Mouse (Mus musculus): ENCODE measurements around the gene Map7d3. TPM values are rescaled to one million over a fixed set of nuclear protein-coding genes. Genes with fewer than 3 reads are reported as not detected.

Gene Map7d3
- total and polyA plus RNA-seq, 3 experiments: not detected

DNA sequence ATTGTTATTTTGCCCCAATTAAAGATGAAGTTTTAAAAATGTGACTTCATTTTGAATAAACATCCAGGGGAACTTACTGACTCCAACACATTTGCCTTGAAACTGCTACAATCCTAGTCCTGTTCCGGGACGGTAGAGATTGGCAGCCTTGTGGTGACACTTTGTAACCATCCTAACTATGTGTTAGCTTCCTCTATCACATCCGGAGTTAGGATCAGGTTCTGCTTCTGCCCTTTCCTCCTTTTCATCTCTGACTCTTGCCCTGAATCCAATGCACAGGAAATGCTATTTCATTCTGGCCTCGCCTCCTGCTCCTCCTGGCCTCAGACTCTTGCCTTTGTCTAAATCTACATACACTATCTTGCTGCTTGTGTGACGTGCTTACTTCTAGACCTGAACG lies 5.4 kb upstream of the Map7d3 start:
- no peaks in the 10 kb centered on the region for H3K27me3 ChIP-seq (replicated peaks)
- no peak overlapping the region for H3K4me3 ChIP-seq (replicated peaks in 1 of 3; ENCODE audit: low read depth in 2 of 3, low read length in 2 of 3, poor library complexity in 1 of 3)
- H3K79me2 ChIP-seq (replicated peaks; ENCODE audit: control insufficient read depth, extremely low read depth, insufficient read depth, poor library complexity, severe bottlenecking): no peaks in the 10 kb centered on the region
- in situ Hi-C loops (cut with MboI; ENCODE audit: low pct_ligation_motif_present, low pct_unique_long_range_greater_than_20kb, low sequenced_read_pairs) (no loop called here), dilution Hi-C loops (cut with MboI; ENCODE audit: extremely low pct_ligation_motif_present, extremely low pct_unique_long_range_greater_than_20kb, low sequenced_read_pairs) (no loop called here)
- H3K4me1 ChIP-seq (ENCODE audit: control insufficient read depth in 1 of 2, insufficient read depth in 2 of 2): no peaks in the 10 kb centered on the region
- H3K9me3 ChIP-seq (replicated peaks; ENCODE audit: low read length): no peaks in the 10 kb centered on the region
- H3K9ac ChIP-seq (ENCODE audit: insufficient read depth, low read depth): no peak overlapping the region
- no peak for DNase-seq (ENCODE audit: extremely low read depth)
- TF ChIP-seq BHLHE40 (IDR thresholded peaks at IDR 0.05; ENCODE audit: low read depth, low read length): no peak
- TF ChIP-seq USF2 (conservative IDR thresholded peaks at IDR 0.05; ENCODE audit: low read depth, low read length): no peak
- TF ChIP-seq MAZ (IDR thresholded peaks at IDR 0.05; ENCODE audit: low read depth, low read length): no peak
- no peak for TF ChIP-seq E2F4 (IDR thresholded peaks at IDR 0.05; ENCODE audit: insufficient replicate concordance, low read depth, low read length)
- no peak for TF ChIP-seq ZKSCAN1 (IDR thresholded peaks at IDR 0.05; ENCODE audit: borderline replicate concordance, low read depth, low read length)
- no peak for TF ChIP-seq ELF1 (IDR thresholded peaks at IDR 0.05; ENCODE audit: low read depth, low read length)
- no peak for TF ChIP-seq JUND (conservative IDR thresholded peaks at IDR 0.05; ENCODE audit: low read depth, low read length)
- TF ChIP-seq MAX (IDR thresholded peaks at IDR 0.05; ENCODE audit: low read length): no peak
- no peak for TF ChIP-seq RAD21 (IDR thresholded peaks at IDR 0.05; ENCODE audit: low read depth, low read length)
- TF ChIP-seq CHD1 (IDR thresholded peaks at IDR 0.05; ENCODE audit: low read depth, low read length): no peak
- no peak for TF ChIP-seq ETS1 (conservative IDR thresholded peaks at IDR 0.05; ENCODE audit: low read depth, low read length)
- no peak for TF ChIP-seq NRF1 (IDR thresholded peaks at IDR 0.05; ENCODE audit: low read depth, low read length)
- no peak for TF ChIP-seq EP300 (IDR thresholded peaks at IDR 0.05; ENCODE audit: low read length)
- TF ChIP-seq UBTF (IDR thresholded peaks at IDR 0.05; ENCODE audit: low read depth, low read length): no peak
- no peak for TF ChIP-seq POLR2A (IDR thresholded peaks at IDR 0.05; ENCODE audit: low read depth, low read length)
- no peak for TF ChIP-seq CHD2 (IDR thresholded peaks at IDR 0.05; ENCODE audit: low read length)
- no peak for TF ChIP-seq POLR2AphosphoS2 (IDR thresholded peaks at IDR 0.05; ENCODE audit: low read depth, low read length)
- no peak for TF ChIP-seq KAT2A (IDR thresholded peaks at IDR 0.05; ENCODE audit: insufficient replicate concordance, low read length)
- no peak for TF ChIP-seq NELFE (IDR thresholded peaks at IDR 0.05; ENCODE audit: low read depth, low read length)
- no peak overlapping the region for H3K4me2 ChIP-seq (ENCODE audit: insufficient read depth, low read depth, poor library complexity, severe bottlenecking)
- no peaks in the 10 kb centered on the region for H3K36me3 ChIP-seq (replicated peaks in 1 of 2; ENCODE audit: control insufficient read depth in 1 of 2, insufficient read depth in 1 of 2, low read length in 1 of 2)
- no peak overlapping the region for H3K27ac ChIP-seq (ENCODE audit: insufficient read depth, low read depth)

DNA sequence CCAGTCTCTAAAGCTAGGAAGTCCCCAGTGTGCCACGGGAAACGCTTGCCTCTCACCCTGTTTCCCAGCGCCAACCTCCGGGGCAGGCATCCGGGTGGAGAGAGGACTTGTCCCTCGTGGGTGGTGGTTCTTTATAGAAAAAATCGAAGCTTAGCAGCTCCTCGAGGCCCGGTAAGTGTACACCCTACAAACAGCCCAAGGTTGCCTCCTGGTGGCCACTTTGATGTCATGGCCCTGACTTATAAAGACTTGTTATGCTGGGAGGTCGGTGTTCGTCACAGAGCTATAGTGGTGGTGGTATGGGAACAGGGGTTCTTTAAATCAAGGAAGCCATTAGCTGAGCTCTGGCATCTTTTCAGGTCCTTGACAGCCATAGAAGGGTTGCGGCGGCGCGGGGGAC lies 30.9 kb downstream of the Map7d3 start:
- in situ Hi-C loops (cut with MboI; ENCODE audit: low pct_ligation_motif_present, low pct_unique_long_range_greater_than_20kb, low sequenced_read_pairs) (no loop called here), dilution Hi-C loops (cut with MboI; ENCODE audit: extremely low pct_ligation_motif_present, extremely low pct_unique_long_range_greater_than_20kb, low sequenced_read_pairs) (no loop called here)
- Histone ChIP-seq H3K4me2 (ENCODE audit: insufficient read depth, low read depth, poor library complexity, severe bottlenecking) (peak overlapping the region; percentile 27; the same call in 1 of the 2 replicates), H3K9ac (ENCODE audit: insufficient read depth, low read depth) (no peak overlapping the region), H3K4me1 (ENCODE audit: control insufficient read depth in 1 of 2, insufficient read depth in 2 of 2) (peaks cover 0 to 3% of the 10 kb centered on the region in 2 experiments; a peak in 2 of 4 replicates), H3K36me3 (replicated peaks in 1 of 2; ENCODE audit: control insufficient read depth in 1 of 2, insufficient read depth in 1 of 2, low read length in 1 of 2) (no peaks in the 10 kb centered on the region), H3K4me3 (replicated peaks in 1 of 3; ENCODE audit: low read depth in 2 of 3, low read length in 2 of 3, poor library complexity in 1 of 3) (no peak overlapping the region), H3K27me3 (replicated peaks) (no peaks in the 10 kb centered on the region), H3K27ac (ENCODE audit: insufficient read depth, low read depth) (no peak overlapping the region), H3K79me2 (replicated peaks; ENCODE audit: control insufficient read depth, extremely low read depth, insufficient read depth, poor library complexity, severe bottlenecking) (no peaks in the 10 kb centered on the region), H3K9me3 (replicated peaks; ENCODE audit: low read length) (no peaks in the 10 kb centered on the region)
- peak; percentile 57 for DNase-seq (ENCODE audit: extremely low read depth)
- TF ChIP-seq TCF12 (IDR thresholded peaks at IDR 0.05; ENCODE audit: low read depth, low read length) (no peak), USF1 (IDR thresholded peaks at IDR 0.05; ENCODE audit: low read depth, low read length) (no peak), TBP (conservative IDR thresholded peaks at IDR 0.05; ENCODE audit: low read depth, low read length) (no peak), ZMIZ1 (IDR thresholded peaks at IDR 0.05; ENCODE audit: low read depth, low read length) (no peak), MAZ (IDR thresholded peaks at IDR 0.05; ENCODE audit: low read depth, low read length) (no peak), CTCF (conservative IDR thresholded peaks at IDR 0.05 in 1 of 2, IDR thresholded peaks at IDR 0.05 in 1 of 2; ENCODE audit: low read depth in 2 of 2, low read length in 2 of 2) (peak in 1 of 2 experiments; percentile 68; a peak in 2 of 4 replicates), IRF4 (IDR thresholded peaks at IDR 0.05; ENCODE audit: low read depth, low read length) (no peak), E2F4 (IDR thresholded peaks at IDR 0.05; ENCODE audit: insufficient replicate concordance, low read depth, low read length) (no peak), MYC (IDR thresholded peaks at IDR 0.05; ENCODE audit: low read depth, low read length) (no peak), PAX5 (IDR thresholded peaks at IDR 0.05; ENCODE audit: low read length) (no peak), JUND (conservative IDR thresholded peaks at IDR 0.05; ENCODE audit: low read depth, low read length) (no peak), RAD21 (IDR thresholded peaks at IDR 0.05; ENCODE audit: low read depth, low read length) (peak; percentile 54), ZNF384 (IDR thresholded peaks at IDR 0.05; ENCODE audit: low read depth, low read length) (peak; percentile 47; the same call in 1 of the 2 replicates), CHD2 (IDR thresholded peaks at IDR 0.05; ENCODE audit: low read length) (no peak), SMC3 (IDR thresholded peaks at IDR 0.05; ENCODE audit: low read depth, low read length) (peak; percentile 71)

Measured in CH12.LX (cell line).